In the genomic region with DNA sequence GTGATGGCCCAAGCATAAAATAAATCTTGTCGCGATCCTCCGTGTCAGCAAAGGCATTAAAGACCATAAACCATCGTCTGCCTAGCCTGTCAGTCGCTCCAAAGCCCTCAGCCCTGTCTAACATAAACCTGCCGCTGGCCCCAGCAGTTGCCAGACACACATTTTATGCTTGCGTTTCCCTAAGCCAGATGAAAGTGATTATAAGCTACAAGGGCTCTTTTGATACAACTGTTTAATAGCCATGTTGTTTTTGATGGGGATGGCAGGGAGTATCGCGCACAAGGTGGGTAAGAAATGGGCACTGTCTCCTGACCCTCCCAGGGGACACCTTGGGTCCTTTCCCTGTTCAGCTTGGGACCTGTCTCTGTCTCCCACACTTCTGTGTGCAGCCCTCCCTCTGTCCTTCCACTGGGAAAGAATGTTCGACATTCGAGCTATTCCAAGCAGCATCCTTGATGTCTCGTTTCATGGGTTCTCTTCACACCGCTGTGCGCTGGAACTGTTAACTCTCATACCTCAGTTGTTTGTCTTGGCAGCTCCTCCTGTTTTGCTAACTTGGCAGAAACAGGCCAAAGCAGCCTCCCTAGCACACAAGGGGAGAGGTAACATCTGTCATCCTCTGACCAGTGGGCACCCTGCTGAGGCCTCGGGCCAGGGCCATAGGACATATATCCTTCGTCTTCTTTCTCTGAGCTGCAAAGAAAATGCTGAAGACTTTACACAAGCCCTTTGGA, we compare ENCODE assay signal across 11 mouse cellular contexts.
DNase-seq lines count a peak whose midpoint lies in the region; ATAC-seq and TF ChIP-seq lines count a peak whose summit lies in the region.
"Had no signal": no experiment of that assay in that cellular context is flagged by ENCODE, and none has a peak within 500 bp of the region (broad histone marks: within the 10 kb centered on the region; RNA-seq: fewer than 3 reads in every experiment).

No protein-coding gene starts in this region.

- ATAC-seq in lung, embryonic 14.5 days (ENCODE audit: insufficient read depth): no peak
- ATAC-seq in embryonic facial prominence, embryonic 11.5 days (replicated peaks; ENCODE audit: insufficient number of reproducible peaks, low FRiP score, low TSS enrichment, low read depth): no peak
- 0 out of 2 replicates have a peak, but pooled peaks have one; percentile 21 for ATAC-seq in neural tube, embryonic 15.5 days (ENCODE audit: low FRiP score)

- H3K4me2 ChIP-seq in lung, embryonic 14.5 days: no peak overlapping the region
- no peak overlapping the region for H3K4me2 ChIP-seq in embryonic facial prominence, embryonic 11.5 days (ENCODE audit: low read depth, low read length)
- no peak overlapping the region for H3K4me2 ChIP-seq in neural tube, embryonic 15.5 days
- H3K4me2 ChIP-seq: heart, embryonic 15.5 days; midbrain, embryonic 12.5 days had no signal

- peak; percentile 19 for DNase-seq in lung, embryonic 14.5 days
- DNase-seq in lung, postnatal 4 days: no peak
- peak; percentile 65 for DNase-seq in embryonic facial prominence, embryonic 11.5 days (ENCODE audit: low spot score)
- DNase-seq in kidney, postnatal 25 days: peak; percentile 58 to 70
- DNase-seq in adrenal gland, adult (ENCODE audit: inconsistent age in 2 of 2, low spot score in 1 of 2): no peak
- DNase-seq in natural killer cell, adult 2 months (ENCODE audit: low spot score in 2 of 2): no peak
- DNase-seq in adrenal gland, adult 2 months: no peak
- DNase-seq: thymus, postnatal 36 days had no signal

- TF ChIP-seq CTCF in lung, embryonic 14.5 days (IDR thresholded peaks at IDR 0.05; ENCODE audit: low read depth): no peak

- H3K27ac ChIP-seq in lung, embryonic 14.5 days (ENCODE audit: low read depth): no peak overlapping the region
- peak overlapping the region; percentile 20; the same call in 1 of the 2 replicates for H3K27ac ChIP-seq in embryonic facial prominence, embryonic 11.5 days (replicated peaks; ENCODE audit: low read depth, low read length)
- H3K27ac ChIP-seq in neural tube, embryonic 15.5 days (replicated peaks): no peak overlapping the region
- H3K27ac ChIP-seq: heart, embryonic 15.5 days; midbrain, embryonic 12.5 days had no signal

- no peaks in the 10 kb centered on the region for H3K9me3 ChIP-seq in lung, embryonic 14.5 days (ENCODE audit: low read depth, low read length)
- no peaks in the 10 kb centered on the region for H3K9me3 ChIP-seq in embryonic facial prominence, embryonic 11.5 days (replicated peaks; ENCODE audit: control insufficient read depth, low read length)
- no peaks in the 10 kb centered on the region for H3K9me3 ChIP-seq in neural tube, embryonic 15.5 days (replicated peaks)
- H3K9me3 ChIP-seq: heart, embryonic 15.5 days; midbrain, embryonic 12.5 days had no signal

- H3K4me1 ChIP-seq in lung, embryonic 14.5 days (ENCODE audit: insufficient read depth): no peaks in the 10 kb centered on the region
- no peaks in the 10 kb centered on the region; the same call in none of the 2 replicates for H3K4me1 ChIP-seq in embryonic facial prominence, embryonic 11.5 days (ENCODE audit: control insufficient read depth, insufficient read depth, low read length)
- no peaks in the 10 kb centered on the region; the same call in 1 of the 2 replicates for H3K4me1 ChIP-seq in neural tube, embryonic 15.5 days
- H3K4me1 ChIP-seq: midbrain, embryonic 12.5 days had no signal

- no peaks in the 10 kb centered on the region for H3K36me3 ChIP-seq in lung, embryonic 14.5 days (ENCODE audit: insufficient read depth)
- H3K36me3 ChIP-seq in embryonic facial prominence, embryonic 11.5 days (replicated peaks; ENCODE audit: control insufficient read depth, insufficient read depth, low read depth, low read length): no peaks in the 10 kb centered on the region
- no peaks in the 10 kb centered on the region for H3K36me3 ChIP-seq in neural tube, embryonic 15.5 days
- H3K36me3 ChIP-seq: heart, embryonic 15.5 days; midbrain, embryonic 12.5 days had no signal

- H3K4me3 ChIP-seq in lung, embryonic 14.5 days (ENCODE audit: low read depth, low read length): no peak overlapping the region
- H3K4me3 ChIP-seq in embryonic facial prominence, embryonic 11.5 days (ENCODE audit: low read depth, low read length): no peak overlapping the region
- H3K4me3 ChIP-seq in neural tube, embryonic 15.5 days (replicated peaks): no peak overlapping the region
- H3K4me3 ChIP-seq: heart, embryonic 15.5 days; midbrain, embryonic 12.5 days had no signal

- H3K27me3 ChIP-seq in lung, embryonic 14.5 days (ENCODE audit: insufficient read depth, low read length): no peaks in the 10 kb centered on the region
- no peaks in the 10 kb centered on the region for H3K27me3 ChIP-seq in embryonic facial prominence, embryonic 11.5 days (ENCODE audit: control insufficient read depth, insufficient read depth, low read length)
- no peaks in the 10 kb centered on the region for H3K27me3 ChIP-seq in neural tube, embryonic 15.5 days (replicated peaks)
- H3K27me3 ChIP-seq: heart, embryonic 15.5 days; midbrain, embryonic 12.5 days had no signal

- 29% methylated on average over 16 of the region's 16 CpGs for WGBS in lung, embryonic 14.5 days
- WGBS in embryonic facial prominence, embryonic 11.5 days: 37% methylated on average over 16 of the region's 16 CpGs
- 52% methylated on average over 16 of the region's 16 CpGs for WGBS in neural tube, embryonic 15.5 days

- H3K9ac ChIP-seq in lung, embryonic 14.5 days: no peak overlapping the region
- H3K9ac ChIP-seq in embryonic facial prominence, embryonic 11.5 days (replicated peaks; ENCODE audit: low read length): no peak overlapping the region
- H3K9ac ChIP-seq in neural tube, embryonic 15.5 days (replicated peaks): no peak overlapping the region
- H3K9ac ChIP-seq: heart, embryonic 15.5 days; midbrain, embryonic 12.5 days had no signal

Comparison
In these comparisons a context has a peak if more than half of its experiments do, and no peak if none do; other contexts are left out.
1. DNase-seq: peak in lung, embryonic 14.5 days (single experiment), embryonic facial prominence, embryonic 11.5 days (single experiment) and kidney, postnatal 25 days (2 of 2); none in lung, postnatal 4 days (0 of 2), adrenal gland, adult (0 of 2), natural killer cell, adult 2 months (0 of 2) and adrenal gland, adult 2 months (single experiment).